Mouse (Mus musculus): ENCODE measurements at regions not wholly inside any gene's neighbourhood (a gene's known extent, or its start where the extent isn't known, plus 50 kb on each side); places are given as distances from the start of the nearest gene placed in this dataset.
"Not testable (repeated sequence)": the region's sequence is repeated elsewhere in the genome, so short reads cannot be mapped to it uniquely, and the experiment has no call there.

- no peak for DNase-seq
Observed at GRCm38 (mm10) chr4:114296380-114296779, 110.1 kb upstream of the Trabd2b start.

- DNase-seq = not testable (repeated sequence)
Observed at GRCm38 (mm10) chr4:114298517-114298916, 108.0 kb upstream of the Trabd2b start.

DNA sequence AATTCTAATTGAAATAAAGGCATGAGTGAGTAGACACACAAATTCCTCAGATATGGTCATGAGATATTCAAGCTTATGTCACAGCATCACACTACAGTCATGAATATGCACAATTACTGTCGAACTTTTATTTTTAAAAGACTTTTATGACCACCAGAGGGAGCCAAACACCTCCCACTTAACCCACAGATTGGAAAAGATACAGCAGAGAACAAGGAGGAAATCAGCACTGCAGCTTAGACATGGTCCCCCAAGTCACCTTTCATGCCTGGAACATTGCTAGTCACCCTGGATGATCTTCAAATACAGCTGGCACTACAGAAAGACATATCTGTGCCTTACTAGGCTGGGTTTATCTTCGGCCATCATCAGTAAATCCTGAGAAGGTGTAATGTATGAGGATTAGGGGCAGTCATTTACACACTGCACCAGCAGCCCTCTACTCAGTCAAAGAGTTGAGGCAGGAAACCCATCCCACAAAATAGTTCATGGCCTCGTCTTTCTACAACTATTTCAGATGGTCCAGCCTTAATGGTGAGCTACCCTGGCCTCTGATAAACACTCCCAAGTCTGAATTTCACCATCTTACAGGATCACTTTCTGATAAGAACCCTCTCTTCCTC, 106.0 kb upstream of the Trabd2b start:
- peak; percentile 27 to 44 for DNase-seq

GRCm38 (mm10) chr4:114304654-114305053, 101.9 kb upstream of the Trabd2b start:
- peak in 1 of 2 experiments; percentile 24 for DNase-seq

GRCm38 (mm10) chr4:114307491-114307890, 99.0 kb upstream of the Trabd2b start:
- peak in 1 of 2 experiments; percentile 49 for DNase-seq

- DNase-seq = peak; percentile 51 to 74
Observed at GRCm38 (mm10) chr4:114308518-114308917, 98.0 kb upstream of the Trabd2b start.

- peak; percentile 63 to 68 for DNase-seq
Observed at GRCm38 (mm10) chr4:114315051-114315450, 91.5 kb upstream of the Trabd2b start.

GRCm38 (mm10) chr4:114315556-114315955, 91.0 kb upstream of the Trabd2b start:
- peak; percentile 62 to 63 for DNase-seq

- DNase-seq = peak; percentile 28 to 39
Observed at GRCm38 (mm10) chr4:114317076-114317475, 89.4 kb upstream of the Trabd2b start.

DNA sequence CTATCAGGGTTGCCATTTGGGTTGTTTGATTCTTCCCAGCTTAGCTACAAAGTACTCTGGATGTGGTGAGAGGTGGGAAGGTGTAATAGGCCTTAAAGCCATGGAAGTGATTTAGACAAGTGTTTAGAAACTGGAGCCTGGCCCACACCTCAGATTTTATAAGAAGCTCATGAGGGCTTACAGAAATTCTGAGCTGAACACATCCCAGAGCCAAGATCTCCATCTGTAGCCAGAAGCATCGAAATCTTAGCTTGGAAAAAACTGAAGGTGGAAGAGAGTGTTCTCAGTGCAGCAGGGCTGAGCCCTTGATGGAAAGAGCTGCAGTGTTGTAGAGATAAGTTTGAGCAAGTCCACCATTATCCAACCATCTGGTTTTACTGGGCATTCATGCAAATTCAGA, 86.4 kb upstream of the Trabd2b start:
- no peak for DNase-seq

GRCm38 (mm10) chr4:114321516-114322339, 84.8 kb upstream of the Trabd2b start:
- no peak for DNase-seq

DNA sequence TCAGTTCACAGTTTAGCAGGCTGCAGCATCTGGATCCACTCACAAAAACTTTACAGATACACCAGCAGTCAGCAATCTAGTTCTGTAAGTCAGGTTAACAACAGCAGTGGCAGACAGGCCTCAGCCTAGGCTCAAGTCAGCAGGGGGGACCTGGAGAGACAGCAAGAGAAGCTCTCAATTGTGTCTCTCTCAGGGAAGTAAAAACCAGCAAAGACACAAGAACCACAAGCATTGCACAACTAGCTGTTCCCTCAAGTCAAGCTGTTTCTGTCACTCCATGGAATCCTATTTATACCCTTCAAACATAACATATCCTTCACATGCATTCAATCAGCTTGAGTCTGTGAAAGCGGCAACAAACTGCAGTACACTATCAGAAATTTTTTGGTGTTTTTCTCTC, 76.5 kb upstream of the Trabd2b start:
- no peak for DNase-seq

GRCm38 (mm10) chr4:114331161-114331560, 75.4 kb upstream of the Trabd2b start:
- no peak for DNase-seq

DNA sequence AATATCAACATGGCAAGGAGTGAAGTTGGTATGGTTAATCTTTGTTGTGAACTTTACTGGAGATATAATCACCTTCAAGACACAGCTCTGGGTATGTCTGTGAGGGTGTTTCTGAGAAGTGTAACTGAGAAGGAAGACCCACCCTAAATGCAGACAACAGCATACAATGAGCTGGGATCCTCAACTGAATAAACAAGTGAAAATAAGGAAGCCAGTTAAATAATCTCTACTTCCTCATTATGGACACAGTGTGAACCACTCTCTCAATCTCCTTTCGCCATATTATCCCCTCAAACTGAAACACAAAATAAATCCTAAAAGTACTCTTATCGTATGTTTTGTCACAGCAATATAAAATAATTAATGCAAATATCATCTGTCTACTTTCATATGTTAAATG, 71.7 kb upstream of the Trabd2b start:
- DNase-seq = no peak

GRCm38 (mm10) chr4:114336029-114336746, 70.3 kb upstream of the Trabd2b start:
- DNase-seq = peak; percentile 37 to 51

DNA sequence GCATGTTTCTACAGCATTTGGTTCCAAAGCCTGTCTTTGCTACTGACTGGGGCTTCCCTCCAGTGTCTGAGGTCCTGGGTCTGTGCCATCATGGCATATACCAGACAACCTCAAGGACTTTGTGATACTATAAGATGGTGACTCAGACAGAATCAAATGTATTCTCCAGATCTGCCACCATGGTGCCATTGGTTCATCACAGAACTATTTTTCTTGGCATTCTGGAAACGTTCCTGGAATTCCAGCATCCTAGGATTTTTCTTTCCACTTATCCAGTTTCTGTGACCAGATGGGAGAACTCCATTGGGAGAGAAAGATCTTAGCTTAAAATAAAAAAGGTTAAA, 69.8 kb upstream of the Trabd2b start:
- DNase-seq = no peak

DNA sequence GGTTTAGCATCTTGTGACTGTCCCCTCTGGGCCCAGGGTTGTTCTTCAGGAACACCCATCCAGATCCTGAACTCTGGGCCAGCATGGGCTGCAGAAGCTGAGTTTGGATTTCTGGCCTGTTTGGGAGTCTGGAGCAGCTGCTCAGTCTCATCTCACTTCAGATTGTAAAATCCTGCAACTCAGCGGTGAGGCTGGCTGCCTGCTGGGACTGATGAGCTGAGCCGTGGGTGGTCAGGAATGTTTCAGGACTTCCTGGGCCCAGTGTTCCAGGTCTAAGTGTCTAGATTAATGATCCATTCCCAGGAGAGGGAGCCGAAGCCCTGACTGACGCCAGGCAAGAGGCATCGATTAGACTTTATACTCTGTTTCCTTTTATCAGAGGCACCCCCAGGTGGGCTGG, 66.7 kb upstream of the Trabd2b start:
- DNase-seq = peak; percentile 86 to 89

DNA sequence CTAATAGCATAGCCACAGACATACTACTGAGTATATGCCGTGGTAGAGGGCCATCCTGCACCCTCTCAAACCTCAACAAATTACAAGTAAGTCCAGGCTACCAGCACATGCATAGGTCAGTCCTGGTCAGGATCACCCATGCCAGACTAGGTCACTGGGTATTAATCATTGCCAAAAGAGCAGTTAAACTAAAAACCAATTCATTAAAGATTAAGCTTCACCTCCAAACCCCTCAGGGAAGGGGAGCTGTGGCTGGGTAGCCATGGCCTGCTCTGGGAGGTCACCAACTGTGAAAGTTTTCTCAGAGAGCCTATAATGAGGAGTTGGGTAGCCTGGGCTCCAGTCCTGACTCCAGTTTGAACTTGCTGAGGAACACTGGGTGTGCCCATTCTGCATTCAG, 61.4 kb upstream of the Trabd2b start:
- peak; percentile 82 to 95 for DNase-seq

DNA sequence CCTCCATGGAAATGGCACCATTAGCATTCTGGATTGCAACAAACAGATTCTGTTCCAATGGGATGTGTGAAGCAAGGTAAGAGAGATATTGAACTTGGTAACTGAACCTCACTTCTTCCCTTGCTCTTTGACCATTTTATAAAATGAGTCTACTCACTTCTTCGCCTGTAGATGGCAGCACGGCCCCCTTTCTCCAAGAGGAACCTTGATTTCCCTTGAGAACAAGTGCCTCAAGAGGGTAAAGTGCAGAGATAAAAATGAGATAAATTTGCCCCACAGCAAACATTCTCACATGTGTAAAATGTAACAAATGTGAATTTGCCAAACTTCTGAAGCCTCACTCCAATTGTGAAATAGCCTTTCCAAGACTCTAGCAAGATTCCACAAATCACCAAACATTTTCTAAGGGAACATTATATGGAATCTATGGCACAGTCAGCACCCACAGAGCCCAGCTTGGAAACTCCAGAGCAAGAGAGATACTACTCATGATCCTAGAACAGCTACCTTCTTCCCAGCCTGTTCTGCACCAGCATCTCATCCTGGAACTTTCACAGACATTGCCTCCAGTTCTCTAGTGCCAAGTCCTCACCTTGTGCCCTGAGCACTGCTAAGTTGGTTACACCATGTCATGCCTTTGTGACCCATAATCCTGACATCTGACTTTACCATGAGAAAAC, 60.3 kb upstream of the Trabd2b start:
- DNase-seq = peak; percentile 71 to 74

DNA sequence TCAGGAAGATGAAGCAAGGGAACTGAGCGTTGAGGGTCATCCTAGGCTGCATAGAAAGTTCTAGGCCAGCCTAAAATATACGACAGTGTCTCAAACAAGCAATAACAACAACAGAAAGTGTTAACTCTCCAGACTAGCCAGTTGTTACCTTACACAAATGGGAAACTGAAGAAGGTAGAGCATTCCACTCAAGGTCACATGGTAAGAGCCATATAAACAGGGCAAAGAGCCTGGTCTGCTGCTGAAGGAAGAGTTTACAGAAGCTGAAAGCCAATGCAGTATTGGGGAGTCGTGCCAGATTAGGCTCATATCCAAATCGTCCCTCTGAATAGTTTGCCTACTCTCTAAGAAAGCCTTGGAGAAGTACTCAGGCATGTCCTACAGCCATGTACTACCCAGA, 59.6 kb upstream of the Trabd2b start:
- no peak for DNase-seq

- no peak for DNase-seq
Observed at GRCm38 (mm10) chr4:114349601-114350000, 56.9 kb upstream of the Trabd2b start.

DNA sequence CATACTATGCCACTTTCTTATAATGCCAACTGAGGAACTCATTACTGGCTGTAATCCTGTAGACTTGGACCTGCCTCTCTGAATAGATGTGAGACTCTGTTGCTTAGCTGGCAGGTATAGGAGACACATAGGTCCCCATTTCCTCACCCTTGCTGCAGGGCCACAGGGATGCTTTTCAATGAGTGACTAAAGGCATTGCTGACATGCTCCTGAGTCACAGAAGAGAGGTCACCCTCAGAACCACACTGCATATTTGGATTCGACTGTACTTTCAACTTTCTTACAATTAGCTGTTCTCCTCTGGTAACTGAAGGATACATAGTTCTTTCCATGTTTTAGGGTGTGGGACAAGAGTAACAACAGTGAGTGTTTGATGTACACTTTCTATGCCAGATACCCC, 55.2 kb upstream of the Trabd2b start:
- no peak for DNase-seq

- DNase-seq = no peak
Observed at GRCm38 (mm10) chr4:114353058-114353457, 53.5 kb upstream of the Trabd2b start.

Data from kidney, adult 8-10 months (tissue).